Mouse (Mus musculus) left cerebral cortex, postnatal 14 days (tissue): ENCODE measurements around the gene Atp10b. TPM values are rescaled to one million over a fixed set of nuclear protein-coding genes. Genes with fewer than 3 reads are reported as not detected.

Experiments used
- DNase-seq, 2 experiments: peaks; one replicate each; pipeline ENCODE4 v3.0.0; 2021 to 2022; ENCODE audit warnings: low spot score in 2 of 2, mixed read lengths in 1 of 2
- intact Hi-C: fragments of 180-260 bp; cut with DNase I; formaldehyde crosslinking; loops from one replicate; pipeline ENCODE4 v1.15.1; 2025
- total RNA-seq, 2 experiments: library from RNA; stranded (reverse); gene quantifications; 2 replicates each; pipeline ENCODE4 v1.2.3; 2021

Gene Atp10b
- total RNA-seq, 2 experiments from 2014 or later, result 1.0 to 1.8 TPM

GRCm38 (mm10) chr11:43270256-43270806 lies 120.7 kb downstream of the Atp10b start:
- intact Hi-C loops, result no loop called here
- peak; percentile 11 to 25 for DNase-seq

DNA sequence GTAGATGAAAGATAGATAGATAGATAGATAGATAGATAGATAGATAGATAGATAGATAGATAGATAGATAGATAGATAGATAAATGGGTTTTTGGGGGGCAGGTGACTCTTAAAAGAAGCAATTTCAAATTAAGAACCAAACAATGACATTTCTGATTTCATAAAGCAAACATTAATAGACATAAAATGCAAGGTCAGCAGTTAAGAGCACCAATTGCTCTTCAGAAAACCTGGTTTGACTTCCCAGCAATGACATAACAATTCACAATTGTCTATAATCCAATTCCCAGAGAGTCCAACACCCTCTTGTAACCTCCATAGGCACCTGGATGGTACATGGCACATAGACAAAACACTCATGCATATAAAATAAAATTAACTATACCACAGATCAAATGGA lies 124.2 kb downstream of the Atp10b start:
- DNase-seq, result no peak
- intact Hi-C loops, result no loop called here

- intact Hi-C loops, result no loop called here
Measured at GRCm38 (mm10) chr11:43297584-43297983, 147.9 kb downstream of the Atp10b start.

DNA sequence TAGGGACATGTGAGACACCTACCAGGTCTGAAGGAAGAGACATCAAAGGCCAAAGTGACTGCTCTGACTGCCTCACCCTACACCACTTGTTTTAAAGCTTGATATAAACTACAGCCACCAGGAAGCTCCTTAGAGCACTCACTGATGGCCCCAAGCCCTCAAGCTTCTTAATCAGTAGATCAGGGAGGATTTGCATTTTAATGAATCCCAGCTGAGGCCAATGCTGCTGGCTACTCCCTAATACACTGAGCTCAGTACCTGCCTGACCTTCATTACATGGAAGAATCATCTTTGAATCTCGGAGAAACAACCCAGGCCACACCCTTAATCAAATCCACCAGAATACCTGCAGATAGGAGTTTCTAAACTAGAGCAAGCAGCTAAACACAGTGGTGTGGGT lies 161.3 kb downstream of the Atp10b start:
- no peak for DNase-seq
- intact Hi-C loops, result no loop called here

More at GRCm38 (mm10) chr11:43297584-43297983, 147.9 kb downstream of the Atp10b start:
- no peak for DNase-seq

Other genes with a start within 250 kb of the Atp10b start
- not detected for gene Gm9972, start 114.1 kb upstream of the Atp10b start, total RNA-seq